Mouse (Mus musculus) CH12.LX (cell line): ENCODE results near the gene Dhx37. TPM values are rescaled to one million over a fixed set of nuclear protein-coding genes. Genes with fewer than 3 reads are reported as not detected.

Experiments
- DNase-seq: peaks from one replicate; pipeline ENCODE4 v3.0.0-alpha.2; 2013; ENCODE audit errors: extremely low read depth
- H3K27ac ChIP-seq: 2 replicates; pipeline ENCODE4 v1.5.1; 2012; ENCODE audit warnings: low read depth, mild to moderate bottlenecking, control low read depth, moderate library complexity; ENCODE audit not compliant: insufficient read depth
- H3K27me3 ChIP-seq: replicated peaks from 2 replicates; pipeline ENCODE3; 2012; ENCODE audit warnings: inconsistent platforms
- H3K36me3 ChIP-seq, 2 experiments: replicated peaks in 1 of 2; 2 replicates each; pipeline versions ENCODE3 to v1.6.1; 2012; ENCODE audit warnings: inconsistent platforms in 1 of 2, low read length in 1 of 2, mild to moderate bottlenecking in 1 of 2, mixed read lengths in 1 of 2, moderate library complexity in 1 of 2; ENCODE audit not compliant: control insufficient read depth in 1 of 2, insufficient read depth in 1 of 2
- H3K4me1 ChIP-seq, 2 experiments: 2 replicates each; pipeline ENCODE4 v1.6.1; 2012; ENCODE audit warnings: inconsistent platforms in 1 of 2, moderate library complexity in 1 of 2; ENCODE audit not compliant: insufficient read depth in 2 of 2, control insufficient read depth in 1 of 2
- H3K4me2 ChIP-seq: 2 replicates; pipeline ENCODE4 v1.6.1; 2012; ENCODE audit warnings: low read depth, mild to moderate bottlenecking, control low read depth; ENCODE audit not compliant: poor library complexity, insufficient read depth, severe bottlenecking
- H3K4me3 ChIP-seq, 3 experiments: fragments of 150-350 bp in 1 of 3; sonication (generic) in 1 of 3; replicated peaks in 1 of 3; 2 replicates each; pipeline versions ENCODE3 to v1.5.1; 2011 to 2012; ENCODE audit warnings: low read depth in 2 of 3, low read length in 2 of 3, mild to moderate bottlenecking in 2 of 3, moderate library complexity in 2 of 3, control low read depth in 1 of 3, improper control_type of control experiment in 1 of 3, inconsistent platforms in 1 of 3, mixed read lengths in 1 of 3; ENCODE audit not compliant: poor library complexity in 1 of 3
- H3K79me2 ChIP-seq: replicated peaks from 2 replicates; pipeline ENCODE4 v1.6.1; 2012; ENCODE audit warnings: mild to moderate bottlenecking, moderate library complexity; ENCODE audit not compliant: control insufficient read depth, poor library complexity, insufficient read depth, severe bottlenecking; ENCODE audit errors: extremely low read depth
- H3K9ac ChIP-seq: 2 replicates; pipeline ENCODE4 v1.6.1; 2012; ENCODE audit warnings: low read depth, mild to moderate bottlenecking, control low read depth, moderate library complexity; ENCODE audit not compliant: insufficient read depth
- H3K9me3 ChIP-seq: replicated peaks from 2 replicates; pipeline ENCODE3; 2012; ENCODE audit warnings: low read length, inconsistent platforms, mixed read lengths
- CHD1 ChIP-seq: IDR thresholded peaks from 2 replicates; pipeline ENCODE4 v1.6.1; 2012; ENCODE audit warnings: low read depth, low read length, improper control_type of control experiment, inconsistent platforms
- CHD2 ChIP-seq: IDR thresholded peaks from 2 replicates; pipeline ENCODE4 v1.6.1; 2011; ENCODE audit warnings: low read length, improper control_type of control experiment
- ELF1 ChIP-seq: IDR thresholded peaks from 2 replicates; pipeline ENCODE4 v1.6.1; 2014; ENCODE audit warnings: low read depth, mild to moderate bottlenecking, inconsistent platforms, low read length, improper control_type of control experiment
- ETS1 ChIP-seq: conservative IDR thresholded peaks from 2 replicates; pipeline ENCODE4 v1.6.1; 2012; ENCODE audit warnings: low read depth, mild to moderate bottlenecking, inconsistent platforms, low read length, improper control_type of control experiment, moderate library complexity
- JUN ChIP-seq: IDR thresholded peaks from 2 replicates; pipeline ENCODE4 v1.6.1; 2011; ENCODE audit warnings: low read depth, mild to moderate bottlenecking, low read length, improper control_type of control experiment, moderate library complexity; ENCODE audit not compliant: insufficient read depth
- KAT2A ChIP-seq: IDR thresholded peaks from 2 replicates; pipeline ENCODE4 v1.6.1; 2012; ENCODE audit warnings: low read length, improper control_type of control experiment, inconsistent platforms; ENCODE audit not compliant: insufficient replicate concordance
- MEF2A ChIP-seq: IDR thresholded peaks from 2 replicates; pipeline ENCODE4 v1.6.1; 2014; ENCODE audit warnings: low read depth, mild to moderate bottlenecking, inconsistent platforms, low read length, improper control_type of control experiment, borderline replicate concordance
- MXI1 ChIP-seq: IDR thresholded peaks from 2 replicates; pipeline ENCODE4 v1.6.1; 2011; ENCODE audit warnings: mild to moderate bottlenecking, low read depth, low read length, improper control_type of control experiment
- MYC ChIP-seq: IDR thresholded peaks from 2 replicates; pipeline ENCODE4 v1.6.1; 2011; ENCODE audit warnings: low read depth, mild to moderate bottlenecking, improper control_type of control experiment, low read length
- POLR2A ChIP-seq: IDR thresholded peaks from 2 replicates; pipeline ENCODE4 v1.6.1; 2011; ENCODE audit warnings: low read depth, mild to moderate bottlenecking, improper control_type of control experiment, low read length
- RCOR1 ChIP-seq: conservative IDR thresholded peaks from 2 replicates; pipeline ENCODE4 v1.6.1; 2012; ENCODE audit warnings: low read depth, mild to moderate bottlenecking, inconsistent platforms, low read length, improper control_type of control experiment
- SIN3A ChIP-seq: IDR thresholded peaks from 2 replicates; pipeline ENCODE4 v1.6.1; 2012; ENCODE audit warnings: low read length, improper control_type of control experiment, inconsistent platforms
- SMC3 ChIP-seq: IDR thresholded peaks from 2 replicates; pipeline ENCODE4 v1.6.1; 2011; ENCODE audit warnings: low read depth, low read length, improper control_type of control experiment
- TCF12 ChIP-seq: IDR thresholded peaks from 2 replicates; pipeline ENCODE4 v1.6.1; 2014; ENCODE audit warnings: low read depth, mild to moderate bottlenecking, inconsistent platforms, low read length, improper control_type of control experiment
- UBTF ChIP-seq: IDR thresholded peaks from 2 replicates; pipeline ENCODE4 v1.6.1; 2012; ENCODE audit warnings: low read depth, mild to moderate bottlenecking, inconsistent platforms, low read length, improper control_type of control experiment, moderate library complexity
- USF1 ChIP-seq: IDR thresholded peaks from 2 replicates; pipeline ENCODE4 v1.6.1; 2014; ENCODE audit warnings: low read depth, mild to moderate bottlenecking, inconsistent platforms, low read length, improper control_type of control experiment
- ZC3H11A ChIP-seq: IDR thresholded peaks from 2 replicates; pipeline ENCODE4 v1.6.1; 2012; ENCODE audit warnings: low read depth, mild to moderate bottlenecking, inconsistent platforms, low read length, improper control_type of control experiment
- ZKSCAN1 ChIP-seq: IDR thresholded peaks from 2 replicates; pipeline ENCODE4 v1.6.1; 2012; ENCODE audit warnings: low read depth, inconsistent platforms, low read length, improper control_type of control experiment, borderline replicate concordance
- dilution Hi-C: fragments of 300-500 bp; cut with MboI; formaldehyde crosslinking; loops from 2 replicates; pipeline ENCODE4 v1.14.3; 2020; ENCODE audit warnings: low sequenced_read_pairs; ENCODE audit not compliant: extremely low pct_unique_long_range_greater_than_20kb, extremely low pct_ligation_motif_present
- in situ Hi-C: fragments of 300-500 bp; cut with MboI; formaldehyde crosslinking; loops from 3 replicates; pipeline ENCODE4 v1.14.3; 2019; ENCODE audit warnings: low sequenced_read_pairs, low pct_ligation_motif_present, low pct_unique_long_range_greater_than_20kb, mixed read lengths
- polyA plus RNA-seq: library from polyadenylated mRNA; unstranded; fragments of >175 nt; gene quantifications from 2 replicates; pipeline ENCODE4 v1.2.1, GENCODE M21; 2012; ENCODE audit warnings: low read depth; ENCODE audit not compliant: insufficient read length
- total RNA-seq, 2 experiments: library from RNA; depleted of rRNA; stranded (reverse); fragments of 300-350 nt in 1 of 2; fragments of >200 nt in 1 of 2; gene quantifications; 2 replicates each; pipeline ENCODE4 v1.2.3; 2012 to 2014

Dhx37 gene
- total and polyA plus RNA-seq, 3 experiments: 21.0 to 36.9 (median 26.0) TPM

GRCm38 (mm10) chr5:125446344-125446743 is 12.4 kb upstream of the Dhx37 start:
- Histone ChIP-seq H3K9ac (no peak overlapping the region), H3K36me3 (peaks cover 6 to 75% of the 10 kb centered on the region in 2 experiments), H3K4me2 (no peak overlapping the region), H3K79me2 (peaks cover 76% of the 10 kb centered on the region), H3K9me3 (peaks cover 2% of the 10 kb centered on the region), H3K27me3 (no peaks in the 10 kb centered on the region), H3K27ac (no peak overlapping the region), H3K4me1 (peaks cover 3 to 50% of the 10 kb centered on the region in 2 experiments; a peak in 3 of 4 replicates), H3K4me3 (no peak overlapping the region)
- TF ChIP-seq TCF12: no peak
- no peak for TF ChIP-seq ZKSCAN1
- no peak for TF ChIP-seq ZC3H11A
- no peak for TF ChIP-seq CHD2
- no peak for TF ChIP-seq UBTF
- TF ChIP-seq JUN: no peak
- no peak for TF ChIP-seq SMC3
- TF ChIP-seq CHD1: no peak
- TF ChIP-seq USF1: no peak
- no peak for TF ChIP-seq MXI1
- TF ChIP-seq ETS1: no peak
- no peak for TF ChIP-seq POLR2A
- no peak for TF ChIP-seq KAT2A
- dilution Hi-C loops: no loop called here
- in situ Hi-C loops: no loop called here
- DNase-seq: no peak

- no peak for TF ChIP-seq RCOR1
- no peak for TF ChIP-seq ELF1
- no peak for TF ChIP-seq SIN3A
- no peak for TF ChIP-seq UBTF
- no peak for TF ChIP-seq MYC
- TF ChIP-seq MEF2A: no peak
- TF ChIP-seq SMC3: no peak
- Histone ChIP-seq H3K9ac (no peak overlapping the region), H3K27ac (no peak overlapping the region), H3K27me3 (no peaks in the 10 kb centered on the region), H3K4me1 (peaks cover 3 to 53% of the 10 kb centered on the region in 2 experiments; a peak in 3 of 4 replicates), H3K79me2 (peaks cover 69% of the 10 kb centered on the region), H3K36me3 (peaks cover 6 to 58% of the 10 kb centered on the region in 2 experiments), H3K9me3 (peaks cover 2% of the 10 kb centered on the region), H3K4me3 (no peak overlapping the region), H3K4me2 (no peak overlapping the region)
- dilution Hi-C loops: no loop called here
- DNase-seq: no peak
- in situ Hi-C loops: no loop called here
Measured at GRCm38 (mm10) chr5:125444554-125444953, 10.6 kb upstream of the Dhx37 start.
